Mouse (Mus musculus) cerebellum, adult 8-10 months (tissue): ENCODE data around the gene Skida1.

Source experiments
- DNase-seq: peaks from one replicate; pipeline ENCODE4 v3.0.0; 2022

Skida1 gene

DNA sequence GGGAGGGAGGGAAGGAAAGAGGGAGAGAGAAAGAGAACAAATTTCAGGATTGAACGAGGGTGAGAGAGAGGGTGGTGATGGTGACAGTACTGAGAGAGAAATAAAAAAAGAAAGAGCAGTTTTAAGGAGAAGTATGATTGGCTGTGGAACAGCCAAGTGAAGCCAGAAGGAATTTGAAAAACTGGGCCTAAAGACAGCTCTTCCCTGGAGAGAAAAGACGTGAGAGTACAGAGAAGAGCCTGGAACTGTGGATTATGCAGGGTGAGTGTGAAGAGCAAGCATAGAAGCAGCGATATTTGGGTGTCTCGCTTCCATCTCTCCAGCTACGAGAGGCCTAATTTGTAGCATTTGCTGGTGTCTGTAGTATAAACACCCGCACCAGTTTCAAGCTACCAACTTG, 37.6 kb downstream of the Skida1 start:
- no peak for DNase-seq

- no peak for DNase-seq
Observed at GRCm38 (mm10) chr2:18005137-18005536, 43.7 kb downstream of the Skida1 start.

GRCm38 (mm10) chr2:18004286-18004685, 44.6 kb downstream of the Skida1 start:
- no peak for DNase-seq

GRCm38 (mm10) chr2:18002306-18002705, 46.5 kb downstream of the Skida1 start:
- DNase-seq: no peak

GRCm38 (mm10) chr2:17996858-17997257, 52.0 kb downstream of the Skida1 start, which contains the start of gene H2al2a:
Gene H2al2a (minus strand): TSS chr2:17996958.
- no peak for DNase-seq
